Mouse (Mus musculus): ENCODE data around the gene Galnt6. TPM values are rescaled to one million over a fixed set of nuclear protein-coding genes. Genes with fewer than 3 reads are reported as not detected.
A peak's percentile ranks its signal among the peaks of the same experiment; 100 is the strongest.

The Galnt6 gene
- polyA plus RNA-seq, 1 experiment: 0.29 TPM

DNA sequence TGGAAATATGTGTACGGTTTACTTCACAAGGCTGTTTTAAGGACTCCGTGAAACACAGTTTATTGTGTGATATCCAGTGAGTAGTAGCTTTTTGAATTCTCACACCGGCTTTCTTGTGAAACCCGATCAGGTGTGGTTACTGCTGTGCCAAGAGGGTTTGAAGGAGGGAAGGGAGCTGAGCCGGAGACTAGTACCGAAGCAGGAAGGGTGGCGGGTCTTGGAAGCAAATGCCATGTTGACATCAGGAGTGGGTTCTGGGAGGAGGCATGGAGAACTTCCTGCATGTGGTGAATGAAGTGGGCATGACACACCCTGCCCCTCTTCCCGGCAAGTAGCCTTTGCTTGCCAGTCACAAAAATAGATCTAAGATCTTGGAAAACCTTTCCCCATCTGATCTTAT is 33.5 kb upstream of the Galnt6 start:
- no peak for TF ChIP-seq MYOD1 (IDR thresholded peaks at IDR 0.05; ENCODE audit: control insufficient read depth, insufficient read length, low read depth)
- TF ChIP-seq CTCF (IDR thresholded peaks at IDR 0.05; ENCODE audit: control insufficient read depth, insufficient read depth, insufficient read length): no peak
- TF ChIP-seq FOSL1 (IDR thresholded peaks at IDR 0.05; ENCODE audit: insufficient read depth, low read length, poor library complexity, severe bottlenecking): no peak
- no peak for TF ChIP-seq USF1 (IDR thresholded peaks at IDR 0.05; ENCODE audit: low read depth)
- no peak for TF ChIP-seq MYOG (IDR thresholded peaks at IDR 0.05; ENCODE audit: control insufficient read depth, extremely low read depth, insufficient read length)
- no peak for TF ChIP-seq MAX (IDR thresholded peaks at IDR 0.05)
- TF ChIP-seq CEBPB (IDR thresholded peaks at IDR 0.05; ENCODE audit: low read depth): no peak
- peak overlapping the region; percentile 44 for H3K4me3 ChIP-seq (ENCODE audit: insufficient read depth, poor library complexity, severe bottlenecking)
- H3K27me3 ChIP-seq (ENCODE audit: control insufficient read depth, insufficient read depth, insufficient read length): no peaks in the 10 kb centered on the region

DNA sequence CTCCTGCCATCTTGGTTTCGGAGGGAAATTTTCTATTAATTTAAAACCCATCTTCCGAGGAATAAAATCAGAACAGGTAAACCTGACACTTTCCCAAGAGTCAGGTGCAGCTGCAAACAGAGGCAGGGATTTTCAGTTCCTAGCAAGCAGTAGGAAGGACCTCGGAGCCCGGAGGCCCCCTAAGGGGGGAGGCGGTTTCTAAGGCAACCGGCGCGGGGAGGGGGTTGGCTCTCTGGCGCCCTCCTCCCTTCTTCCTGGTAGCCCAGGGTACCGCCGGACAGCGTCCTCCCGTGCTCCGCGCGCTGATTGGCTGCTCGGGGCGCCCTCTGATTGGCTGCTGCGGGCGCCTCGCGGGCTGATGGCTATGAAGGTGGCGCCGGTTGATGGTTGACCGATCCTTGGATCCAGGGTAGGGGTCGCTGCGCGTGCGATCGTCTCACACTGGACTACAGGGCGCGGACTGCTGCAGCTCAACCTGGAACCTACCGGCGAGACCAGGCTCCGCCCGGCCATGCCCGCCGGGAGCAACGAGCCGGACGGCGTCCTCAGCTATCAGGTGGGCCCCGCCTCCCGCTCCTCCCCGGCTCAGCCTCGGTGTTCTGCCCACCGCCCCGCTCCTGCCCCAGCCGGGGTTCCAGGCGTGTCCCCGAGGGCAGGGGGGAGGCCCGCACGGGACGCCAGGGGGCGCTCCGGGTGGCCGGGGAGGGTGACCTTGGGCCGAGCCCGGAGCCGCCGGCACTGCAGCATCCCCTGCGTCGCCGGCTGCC is 32.4 kb upstream of the Galnt6 start, which contains the start of gene Slc4a8:
Gene Slc4a8, plus strand, starts transcription at position 329 of the 767 bp plus-strand sequence.
- Histone ChIP-seq H3K36me3 (ENCODE audit: control insufficient read depth, insufficient read depth) (peaks cover 8% of the 10 kb centered on the region), H3K4me3 (ENCODE audit: insufficient read depth, poor library complexity, severe bottlenecking) (peak within 1 kb of the TSS; percentile 44), H3K79me2 (ENCODE audit: control insufficient read depth, insufficient read depth) (peaks cover 19% of the 10 kb centered on the region), H3K27me3 (ENCODE audit: control insufficient read depth, insufficient read depth, insufficient read length) (no peaks in the 10 kb centered on the region), H3K79me3 (ENCODE audit: low read depth) (peaks cover 2% of the 10 kb centered on the region), H3ac (ENCODE audit: control insufficient read depth, insufficient read length, low read depth) (peak within 1 kb of the TSS; percentile 76)
- TF ChIP-seq MYOD1 (IDR thresholded peaks at IDR 0.05; ENCODE audit: control insufficient read depth, insufficient read length, low read depth): no peak
- peak; percentile 98 for TF ChIP-seq CTCF (IDR thresholded peaks at IDR 0.05; ENCODE audit: control insufficient read depth, insufficient read depth, insufficient read length)

More for the DNA sequence above, 33.5 kb upstream of the Galnt6 start:
- peaks cover 2% of the 10 kb centered on the region for H3K79me3 ChIP-seq (ENCODE audit: low read depth)
- H3K79me2 ChIP-seq (ENCODE audit: control insufficient read depth, insufficient read depth): peaks cover 19% of the 10 kb centered on the region
- H3K36me3 ChIP-seq (ENCODE audit: control insufficient read depth, insufficient read depth): peaks cover 8% of the 10 kb centered on the region
- H3ac ChIP-seq (ENCODE audit: control insufficient read depth, insufficient read length, low read depth): peak overlapping the region; percentile 35

DNA sequence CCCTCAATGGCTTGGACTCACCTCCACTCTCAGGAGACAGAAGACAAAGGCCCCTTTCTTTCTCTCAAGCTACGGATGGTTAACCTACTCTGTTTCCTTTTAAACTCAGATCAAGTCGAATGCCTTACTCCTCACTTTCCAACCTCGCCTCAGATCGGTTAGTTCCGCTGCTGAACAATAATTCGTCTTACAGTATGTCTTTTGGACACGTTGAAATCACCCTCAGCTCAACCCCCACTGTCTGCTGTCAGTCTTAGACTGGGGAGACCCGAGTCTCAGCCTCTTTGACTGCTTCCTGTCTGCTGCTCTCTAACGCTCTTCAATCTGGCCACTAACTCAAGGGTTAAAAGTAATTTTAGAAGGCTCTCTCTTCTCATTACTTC is 31.9 kb upstream of the Galnt6 start:
- Histone ChIP-seq H3K36me3 (ENCODE audit: control insufficient read depth, insufficient read depth) (peaks cover 8% of the 10 kb centered on the region), H3K27me3 (ENCODE audit: control insufficient read depth, insufficient read depth, insufficient read length) (no peaks in the 10 kb centered on the region)
- TF ChIP-seq MAX (IDR thresholded peaks at IDR 0.05): no peak
- no peak for TF ChIP-seq MYOD1 (IDR thresholded peaks at IDR 0.05; ENCODE audit: control insufficient read depth, insufficient read length, low read depth)
- no peak for TF ChIP-seq CEBPB (IDR thresholded peaks at IDR 0.05; ENCODE audit: low read depth)
- no peak for TF ChIP-seq USF1 (IDR thresholded peaks at IDR 0.05; ENCODE audit: low read depth)
- no peak for TF ChIP-seq FOSL1 (IDR thresholded peaks at IDR 0.05; ENCODE audit: insufficient read depth, low read length, poor library complexity, severe bottlenecking)
- TF ChIP-seq CTCF (IDR thresholded peaks at IDR 0.05; ENCODE audit: control insufficient read depth, insufficient read depth, insufficient read length): no peak
- no peak for TF ChIP-seq MYOG (IDR thresholded peaks at IDR 0.05; ENCODE audit: control insufficient read depth, extremely low read depth, insufficient read length)

DNA sequence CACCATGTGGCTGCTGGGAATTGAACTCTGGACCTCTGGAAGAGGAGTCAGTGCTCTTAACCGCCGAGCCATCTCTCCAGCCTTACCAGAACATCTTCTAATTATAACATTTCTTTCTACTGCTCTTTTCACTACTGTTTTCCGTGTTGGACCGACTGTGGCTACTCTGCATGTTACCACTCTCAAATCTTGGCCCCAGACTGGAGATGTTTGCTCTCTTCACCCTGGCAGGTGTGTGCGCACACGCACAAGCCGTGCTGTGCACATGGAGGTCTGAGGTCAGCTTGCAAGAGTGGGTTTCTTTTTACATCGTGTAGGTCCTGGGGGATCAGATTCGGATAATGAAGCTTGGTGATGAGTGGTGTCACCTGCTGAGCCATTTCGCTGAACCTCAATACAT is 30.1 kb upstream of the Galnt6 start:
- Histone ChIP-seq H3K36me3 (ENCODE audit: control insufficient read depth, insufficient read depth) (no peaks in the 10 kb centered on the region), H3K79me3 (ENCODE audit: low read depth) (peaks cover 2% of the 10 kb centered on the region), H3ac (ENCODE audit: control insufficient read depth, insufficient read length, low read depth) (no peak overlapping the region), H3K79me2 (ENCODE audit: control insufficient read depth, insufficient read depth) (peaks cover 18% of the 10 kb centered on the region), H3K4me3 (ENCODE audit: insufficient read depth, poor library complexity, severe bottlenecking) (no peak overlapping the region), H3K27me3 (ENCODE audit: control insufficient read depth, insufficient read depth, insufficient read length) (no peaks in the 10 kb centered on the region)
- TF ChIP-seq FOSL1 (IDR thresholded peaks at IDR 0.05; ENCODE audit: insufficient read depth, low read length, poor library complexity, severe bottlenecking): no peak
- no peak for TF ChIP-seq CEBPB (IDR thresholded peaks at IDR 0.05; ENCODE audit: low read depth)
- TF ChIP-seq MAX (IDR thresholded peaks at IDR 0.05): no peak
- no peak for TF ChIP-seq MYOD1 (IDR thresholded peaks at IDR 0.05; ENCODE audit: control insufficient read depth, insufficient read length, low read depth)
- no peak for TF ChIP-seq USF1 (IDR thresholded peaks at IDR 0.05; ENCODE audit: low read depth)

More for the DNA sequence above, 31.9 kb upstream of the Galnt6 start:
- peaks cover 19% of the 10 kb centered on the region for H3K79me2 ChIP-seq (ENCODE audit: control insufficient read depth, insufficient read depth)
- H3K79me3 ChIP-seq (ENCODE audit: low read depth): peaks cover 2% of the 10 kb centered on the region
- H3K4me3 ChIP-seq (ENCODE audit: insufficient read depth, poor library complexity, severe bottlenecking): no peak overlapping the region
- H3ac ChIP-seq (ENCODE audit: control insufficient read depth, insufficient read length, low read depth): no peak overlapping the region

DNA sequence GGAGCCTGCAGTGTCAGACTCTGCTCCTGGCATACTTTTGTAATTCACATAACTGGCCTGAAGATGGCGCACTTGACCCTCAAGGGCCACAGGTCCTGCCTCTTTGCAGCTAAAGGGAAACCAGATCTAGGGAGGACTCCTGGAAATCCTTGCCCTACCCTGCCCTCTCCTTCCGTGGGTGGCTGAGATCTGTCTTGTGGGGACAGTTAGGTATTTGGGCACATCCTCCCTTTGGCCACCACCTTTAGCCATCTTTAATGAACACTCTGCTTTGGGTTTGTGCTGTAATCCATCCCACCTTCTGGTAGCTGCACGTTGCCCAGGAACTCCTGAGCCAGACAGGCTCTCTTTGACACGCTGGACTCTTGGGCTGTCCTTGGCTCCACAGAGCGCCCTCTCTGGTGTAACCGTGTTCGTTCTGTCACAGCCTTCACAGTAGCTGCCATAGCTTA is 28.4 kb upstream of the Galnt6 start:
- H3K79me3 ChIP-seq (ENCODE audit: low read depth): no peaks in the 10 kb centered on the region
- peak; percentile 80 for TF ChIP-seq CTCF (IDR thresholded peaks at IDR 0.05; ENCODE audit: control insufficient read depth, insufficient read depth, insufficient read length)
- TF ChIP-seq USF1 (IDR thresholded peaks at IDR 0.05; ENCODE audit: low read depth): no peak
- H3K79me2 ChIP-seq (ENCODE audit: control insufficient read depth, insufficient read depth): peaks cover 4% of the 10 kb centered on the region
- H3K36me3 ChIP-seq (ENCODE audit: control insufficient read depth, insufficient read depth): no peaks in the 10 kb centered on the region
- H3ac ChIP-seq (ENCODE audit: control insufficient read depth, insufficient read length, low read depth): peak overlapping the region; percentile 55
- H3K27me3 ChIP-seq (ENCODE audit: control insufficient read depth, insufficient read depth, insufficient read length): no peaks in the 10 kb centered on the region
- no peak overlapping the region for H3K4me3 ChIP-seq (ENCODE audit: insufficient read depth, poor library complexity, severe bottlenecking)

All from C2C12 (cell line).